Mouse (Mus musculus): ENCODE results near the gene Tmem201. TPM values are rescaled to one million over a fixed set of nuclear protein-coding genes. Genes with fewer than 3 reads are reported as not detected.

The Tmem201 gene
- total RNA-seq, 2 experiments from 2014 or later: 37.2 to 51.0 TPM

- no peak overlapping the region for H3K4me3 ChIP-seq
- TF ChIP-seq CTCF (IDR thresholded peaks at IDR 0.05): no peak
- no peak for DNase-seq
- no peak overlapping the region for H3K27ac ChIP-seq
- intact Hi-C loops (cut with DNase I): no loop called here
These were observed 52.8 kb downstream of the Tmem201 start for GRCm38 (mm10) chr4:149684841-149685623.

- intact Hi-C loops (cut with DNase I): no loop called here
- H3K4me3 ChIP-seq: no peak overlapping the region
- TF ChIP-seq CTCF (IDR thresholded peaks at IDR 0.05): no peak
These were observed 54.0 kb downstream of the Tmem201 start for GRCm38 (mm10) chr4:149683875-149684274.

GRCm38 (mm10) chr4:149679056-149679770, 58.6 kb downstream of the Tmem201 start:
- no peak overlapping the region for H3K4me3 ChIP-seq
- DNase-seq: no peak
- TF ChIP-seq CTCF (IDR thresholded peaks at IDR 0.05): no peak
- intact Hi-C loops (cut with DNase I): no loop called here
- H3K27ac ChIP-seq: peak overlapping the region; percentile 48; the same call in 1 of the 2 replicates

More at GRCm38 (mm10) chr4:149683875-149684274, 54.0 kb downstream of the Tmem201 start:
- H3K27ac ChIP-seq: no peak overlapping the region
- no peak for DNase-seq

GRCm38 (mm10) chr4:149678006-149678405, 59.8 kb downstream of the Tmem201 start:
- Histone ChIP-seq H3K27ac (0 out of 2 replicates have a peak overlapping the region, but pooled peaks have one; percentile 16), H3K4me3 (no peak overlapping the region)
- no peak for TF ChIP-seq CTCF (IDR thresholded peaks at IDR 0.05)
- intact Hi-C loops (cut with DNase I): no loop called here
- DNase-seq: no peak

- DNase-seq: peak; percentile 91
- no peak for TF ChIP-seq CTCF (IDR thresholded peaks at IDR 0.05)
- intact Hi-C loops (cut with DNase I): no loop called here
- Histone ChIP-seq H3K27ac (peak overlapping the region; percentile 69), H3K4me3 (peak overlapping the region; percentile 84)
These were observed 62.2 kb downstream of the Tmem201 start for GRCm38 (mm10) chr4:149675378-149676261.

- TF ChIP-seq CTCF (IDR thresholded peaks at IDR 0.05): no peak
- DNase-seq: no peak
- intact Hi-C loops (cut with DNase I): no loop called here
- 0 out of 2 replicates have a peak overlapping the region, but pooled peaks have one; percentile 69 for H3K27ac ChIP-seq
- peak overlapping the region; percentile 84 for H3K4me3 ChIP-seq
These were observed 62.9 kb downstream of the Tmem201 start for GRCm38 (mm10) chr4:149674814-149675377.

- no peak for DNase-seq
- intact Hi-C loops (cut with DNase I): no loop called here
- TF ChIP-seq CTCF (IDR thresholded peaks at IDR 0.05): no peak
- Histone ChIP-seq H3K4me3 (no peak overlapping the region), H3K27ac (no peak overlapping the region)
These were observed 65.1 kb downstream of the Tmem201 start for GRCm38 (mm10) chr4:149672747-149673146.

- no peak for DNase-seq
- intact Hi-C loops (cut with DNase I): no loop called here
- Histone ChIP-seq H3K27ac (no peak overlapping the region), H3K4me3 (no peak overlapping the region)
- TF ChIP-seq CTCF (IDR thresholded peaks at IDR 0.05): no peak
These were observed 66.7 kb downstream of the Tmem201 start for GRCm38 (mm10) chr4:149671175-149671574.

- Histone ChIP-seq H3K4me3 (no peak overlapping the region), H3K27ac (no peak overlapping the region)
- intact Hi-C loops (cut with DNase I): no loop called here
- no peak for TF ChIP-seq CTCF (IDR thresholded peaks at IDR 0.05)
- no peak for DNase-seq
These were observed 72.2 kb downstream of the Tmem201 start for GRCm38 (mm10) chr4:149665692-149666090.

Other genes starting within 250 kb of the Tmem201 start
- 10 to 100 TPM; 19.0 to 21.4 TPM for gene Ctnnbip1, start 219.8 kb downstream of the Tmem201 start, total RNA-seq (2021)
- gene Clstn1, start 151.6 kb downstream of the Tmem201 start, total RNA-seq (2021): 10 to 100 TPM; 24.0 to 38.2 TPM
- 1 to 10 TPM; 8.9 to 9.1 TPM for gene Pik3cd, start 35.5 kb downstream of the Tmem201 start, total RNA-seq (2021)
- 10 to 100 TPM; 11.3 to 11.7 TPM for gene Slc25a33, start 36.2 kb upstream of the Tmem201 start, total RNA-seq (2021)
- gene Spsb1, start 217.0 kb upstream of the Tmem201 start, total RNA-seq (2021): 10 to 100 TPM in 1 of 2 experiments, 1 to 10 TPM in 1; 5.5 to 16.1 TPM